Mouse (Mus musculus) cerebral cortex, adult 2 months (tissue): ENCODE measurements around the gene Wars2.

Source experiments
- WGBS: fragments of 180-500 bp; shearing (Covaris S2); methylation state at CpG from one replicate; pipeline ENCODE4 v1.1.7; 2018; 5-methylcytosine and 5-hydroxymethylcytosine counted together

The Wars2 gene

DNA sequence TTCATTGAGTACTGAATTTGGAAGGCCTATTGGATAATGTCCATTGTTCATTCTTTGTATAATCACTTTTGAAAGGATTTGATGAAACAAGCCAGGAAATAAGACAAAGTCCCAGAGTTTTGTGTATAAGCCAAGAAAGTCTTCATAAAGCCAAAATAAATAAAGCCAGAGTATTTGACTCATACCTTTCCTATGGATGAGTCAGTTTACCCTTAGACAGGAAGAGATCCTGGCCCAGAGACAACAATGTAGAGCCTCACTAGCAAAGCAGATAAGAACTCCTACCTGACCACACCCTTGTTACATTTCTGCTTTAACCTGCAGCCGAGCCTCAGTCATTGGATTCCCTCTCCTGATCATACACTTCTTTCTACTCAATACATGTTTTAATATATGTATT, 47.2 kb downstream of the Wars2 start:
- 80% methylated on average over 1 of the region's 1 CpGs for WGBS

DNA sequence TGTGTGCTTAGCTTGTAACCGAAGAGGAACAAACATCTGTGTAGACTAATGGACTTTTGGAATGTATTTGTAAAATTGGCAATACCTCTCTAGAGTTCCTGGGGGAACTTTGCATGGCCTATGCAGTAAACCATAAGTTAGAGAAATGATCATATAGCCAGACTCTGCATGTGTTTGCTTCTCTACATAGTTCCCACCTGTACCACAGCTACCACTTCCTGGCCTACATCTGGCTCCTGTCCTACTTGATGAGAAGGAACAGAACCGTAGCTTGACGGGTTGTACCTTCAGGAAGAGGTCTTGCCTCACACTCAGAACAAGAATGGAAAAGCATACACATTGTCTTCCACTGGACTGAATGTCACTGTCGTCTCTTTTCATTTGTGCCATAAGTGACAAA, 52.7 kb downstream of the Wars2 start:
- WGBS: 67% methylated on average over 4 of the region's 4 CpGs

- WGBS: 88% methylated on average over 1 of the region's 1 CpGs
Measured at GRCm38 (mm10) chr3:99208416-99208815, 67.5 kb downstream of the Wars2 start.

DNA sequence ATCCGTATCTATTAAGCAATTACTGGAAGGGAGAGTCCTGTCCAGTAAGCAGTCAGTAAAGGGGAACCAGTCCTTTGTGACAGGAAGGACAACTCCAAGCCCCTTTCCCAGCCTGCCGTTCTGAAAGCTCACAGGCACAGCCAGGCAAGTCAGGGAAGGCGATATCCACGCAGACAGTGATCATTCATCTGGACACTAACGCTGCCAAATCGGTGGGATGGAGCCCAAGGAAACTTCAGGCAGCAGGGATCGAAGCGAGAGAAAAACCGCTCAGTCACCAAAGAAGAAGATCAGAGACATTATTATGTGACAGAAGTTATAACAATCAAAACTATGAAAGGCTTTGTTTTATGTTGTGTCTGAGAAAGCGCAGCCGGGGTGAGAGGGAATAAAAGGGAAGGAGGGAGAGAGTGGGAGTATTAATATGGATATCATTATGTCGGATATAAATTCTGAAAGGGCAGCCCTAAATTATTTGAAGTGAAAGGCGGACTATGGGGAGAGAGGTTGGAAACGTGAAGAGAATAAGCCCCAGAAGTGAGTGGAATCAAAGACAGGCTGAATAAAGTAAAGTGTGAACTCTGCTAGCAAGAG, 70.3 kb downstream of the Wars2 start:
- 65% methylated on average over 14 of the region's 14 CpGs for WGBS

GRCm38 (mm10) chr3:99227807-99228206, 86.9 kb downstream of the Wars2 start:
- 82% methylated on average over 2 of the region's 2 CpGs for WGBS

- 11% methylated on average over 20 of the region's 20 CpGs for WGBS
Measured at GRCm38 (mm10) chr3:99233393-99234318, 92.8 kb downstream of the Wars2 start.

DNA sequence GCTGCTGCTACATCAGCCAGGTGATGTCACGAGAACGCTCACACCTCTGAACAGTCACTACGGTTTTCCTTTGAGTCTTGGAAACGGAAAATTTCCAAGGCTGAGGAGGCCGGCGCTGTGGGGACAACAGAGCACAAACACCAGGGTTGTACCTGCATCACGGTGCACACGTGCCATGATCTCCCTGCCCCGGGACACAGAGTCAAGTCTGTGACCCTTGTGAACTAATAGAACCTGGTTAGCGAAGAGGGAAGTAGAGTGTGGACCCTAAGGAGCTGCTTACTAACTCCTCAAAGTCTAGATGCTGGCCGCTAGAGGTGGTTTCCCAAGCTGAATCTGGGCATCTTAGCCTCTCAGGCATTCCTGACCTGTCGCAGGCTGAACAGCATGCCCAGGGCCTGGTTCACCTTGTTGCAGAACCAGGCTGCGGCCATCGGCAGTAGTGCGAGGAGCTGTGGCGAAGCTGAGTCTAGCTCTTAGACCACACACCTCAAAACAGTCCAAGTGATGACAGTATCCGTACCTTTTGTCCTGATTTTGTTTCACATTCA, 93.5 kb downstream of the Wars2 start:
- WGBS: 8% methylated on average over 17 of the region's 17 CpGs

DNA sequence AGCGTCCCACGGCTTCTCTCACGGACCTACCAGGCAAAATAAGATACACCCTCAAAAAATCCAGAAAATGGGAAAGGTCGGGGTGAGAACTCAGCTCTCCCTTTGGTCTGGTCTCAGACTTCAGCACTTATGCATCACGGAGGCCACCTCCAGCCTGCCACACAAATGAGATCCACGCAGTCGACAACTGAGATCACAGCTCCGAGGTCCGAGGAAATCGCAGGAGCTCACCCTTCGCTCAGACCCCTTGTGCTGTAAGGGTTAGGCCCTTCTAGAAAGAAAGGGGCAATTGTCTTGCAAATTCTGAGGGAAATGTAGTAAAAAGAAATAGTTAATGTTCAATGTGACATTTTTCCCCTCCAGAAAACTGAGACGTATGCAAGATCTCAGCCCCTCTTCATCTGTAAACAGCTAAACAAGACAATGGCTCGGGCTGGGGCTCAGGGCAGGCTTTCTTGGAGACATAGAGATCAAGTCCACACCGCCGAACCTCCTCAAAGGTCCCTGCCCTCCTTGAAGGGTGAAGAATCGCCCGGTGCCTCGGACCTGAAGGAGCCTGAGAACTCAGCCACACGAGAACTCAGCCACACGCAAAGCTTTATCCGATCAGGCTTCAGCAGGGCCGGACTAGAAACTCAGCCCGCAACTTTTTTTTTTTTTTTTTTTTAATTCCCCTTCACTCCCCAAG, 94.4 kb downstream of the Wars2 start:
- 12% methylated on average over 23 of the region's 23 CpGs for WGBS

- 14% methylated on average over 18 of the region's 18 CpGs for WGBS
Measured at GRCm38 (mm10) chr3:99235804-99236755, 95.2 kb downstream of the Wars2 start.

DNA sequence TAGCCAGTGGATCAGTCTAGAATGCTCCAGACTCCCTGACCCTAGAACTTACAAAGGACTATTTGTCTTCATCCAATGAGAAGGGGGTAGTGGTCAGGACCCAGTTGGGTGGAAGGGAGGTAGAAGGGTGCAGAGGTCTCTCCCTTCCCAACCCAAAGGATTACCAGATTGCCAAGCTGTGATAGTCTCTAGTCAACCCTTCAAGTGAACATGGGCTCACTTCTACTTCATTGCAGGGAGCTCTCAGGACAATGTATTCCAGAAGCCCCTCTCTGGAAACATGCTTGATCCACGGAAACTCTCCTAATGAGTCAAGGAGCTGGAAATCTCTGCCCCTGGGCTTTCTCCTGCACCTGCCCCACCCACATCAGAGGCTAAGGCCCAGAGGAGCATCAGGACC, 97.8 kb downstream of the Wars2 start:
- WGBS: 31% methylated on average over 1 of the region's 1 CpGs

DNA sequence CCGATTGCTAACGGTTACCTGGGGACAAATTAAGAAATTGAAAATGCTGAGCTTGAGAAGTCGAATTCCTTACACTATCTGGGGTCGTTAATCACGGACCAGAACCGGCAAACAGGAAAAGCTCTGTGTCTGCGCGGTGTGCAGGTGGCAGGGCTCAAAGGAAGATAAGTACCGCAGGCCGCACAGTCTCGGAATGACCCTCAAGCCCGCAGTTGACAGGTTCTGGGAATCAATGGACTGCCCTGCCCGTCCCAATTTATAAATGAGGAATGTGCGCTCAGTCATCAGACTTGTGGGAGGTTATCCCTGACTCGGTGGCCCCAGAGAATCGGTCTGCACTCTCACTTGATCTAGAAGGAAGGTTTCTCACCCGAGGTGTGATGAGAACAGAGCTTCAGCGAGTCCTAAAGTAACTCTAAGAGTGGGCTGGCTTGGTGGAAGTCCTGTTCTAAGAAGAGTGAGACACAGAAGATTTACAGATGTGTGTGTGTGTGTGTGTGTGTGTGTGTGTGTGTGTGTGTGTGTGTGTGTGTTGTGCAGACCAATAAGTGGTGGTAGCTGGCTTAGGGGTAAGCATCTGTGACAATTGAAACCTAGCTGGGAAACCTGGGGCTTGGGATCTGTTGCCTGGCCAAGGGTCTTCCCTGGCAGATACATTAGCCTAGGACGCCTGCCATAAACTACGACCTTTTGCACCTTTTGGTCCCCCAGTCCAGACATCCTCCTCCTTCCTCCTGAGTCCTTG, 98.6 kb downstream of the Wars2 start:
- WGBS: 12% methylated on average over 20 of the region's 20 CpGs

- WGBS: 3% methylated on average over 20 of the region's 20 CpGs
Measured at GRCm38 (mm10) chr3:99240213-99240720, 99.4 kb downstream of the Wars2 start, which contains the start of gene Tbx15. TSS of gene Tbx15 (plus strand) at chr3:99240381.

- WGBS: 2% methylated on average over 50 of the region's 50 CpGs
Measured at GRCm38 (mm10) chr3:99240811-99241738, 100.2 kb downstream of the Wars2 start.

DNA sequence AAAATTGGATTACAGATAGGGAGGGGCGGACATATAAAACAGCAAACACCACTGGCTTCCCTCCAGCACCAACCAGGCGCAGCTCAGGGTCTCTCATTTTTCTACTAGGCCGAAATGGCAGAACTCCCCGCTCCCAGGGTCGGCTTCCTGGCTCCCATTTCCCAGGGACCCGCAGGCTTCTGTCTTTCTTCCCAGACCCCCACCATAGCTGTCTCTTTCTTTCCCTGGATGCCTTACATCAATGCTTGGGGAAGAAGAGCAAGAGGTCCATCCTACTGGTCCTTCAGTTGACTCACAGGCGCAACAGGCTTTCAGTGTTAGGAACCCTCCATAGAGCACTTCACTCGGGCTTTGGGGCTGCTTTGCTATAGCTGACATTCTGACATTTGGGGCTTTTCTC, 101.6 kb downstream of the Wars2 start:
- 23% methylated on average over 8 of the region's 8 CpGs for WGBS

- WGBS: 23% methylated on average over 3 of the region's 3 CpGs
Measured at GRCm38 (mm10) chr3:99245341-99245740, 104.5 kb downstream of the Wars2 start.

- WGBS: 42% methylated on average over 3 of the region's 3 CpGs
Measured at GRCm38 (mm10) chr3:99246629-99247028, 105.8 kb downstream of the Wars2 start.

GRCm38 (mm10) chr3:99247586-99247985, 106.7 kb downstream of the Wars2 start:
- WGBS: 9% methylated on average over 4 of the region's 4 CpGs

- 7% methylated on average over 28 of the region's 28 CpGs for WGBS
Measured at GRCm38 (mm10) chr3:99247996-99248801, 107.3 kb downstream of the Wars2 start.
